Mouse (Mus musculus): ENCODE data around the gene Pard3b. TPM values are rescaled to one million over a fixed set of nuclear protein-coding genes. Genes with fewer than 3 reads are reported as not detected.

Gene Pard3b
- polyA plus RNA-seq, 1 experiment: 2.0 TPM

DNA sequence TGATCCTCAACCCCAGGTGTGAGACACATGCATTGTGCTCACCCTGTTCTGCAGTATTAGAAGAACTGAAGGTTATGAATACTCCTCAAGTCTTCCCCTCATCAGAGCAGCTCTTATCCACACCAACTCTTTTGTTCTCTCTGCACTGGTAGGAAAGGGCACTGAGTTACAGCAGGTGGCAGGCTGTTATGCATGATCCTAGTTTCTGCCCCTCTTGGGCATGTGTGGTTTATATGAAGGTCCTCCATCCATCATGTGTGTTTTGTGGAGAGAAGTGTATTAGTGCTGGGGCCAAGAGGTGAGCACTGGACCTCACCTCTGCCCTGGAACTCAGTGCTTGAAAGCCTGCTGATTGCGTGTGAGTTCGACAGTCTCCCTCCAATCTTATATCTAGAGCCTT lies 994.3 kb downstream of the Pard3b start:
- no peak for DNase-seq (ENCODE audit: low read depth)

DNA sequence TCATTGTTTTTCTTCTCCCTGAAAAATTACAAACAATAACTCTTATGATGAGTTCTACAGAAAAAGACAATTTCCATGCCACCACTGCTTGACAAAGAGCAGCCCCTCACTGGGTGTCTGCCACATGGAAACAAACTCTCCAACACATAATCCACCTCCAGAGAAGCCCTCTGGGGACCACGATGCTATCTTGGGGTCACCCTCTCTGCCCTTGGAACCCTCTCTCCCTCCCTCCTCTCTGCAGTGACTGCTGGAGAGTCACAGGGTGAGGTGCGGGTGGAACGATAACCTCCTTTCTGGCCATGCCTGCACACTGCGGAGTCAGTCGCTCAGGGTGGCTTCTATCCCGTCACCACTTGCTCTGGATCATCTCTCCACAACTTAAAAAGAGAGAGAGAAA lies 996.6 kb downstream of the Pard3b start:
- DNase-seq (ENCODE audit: low read depth): no peak

DNA sequence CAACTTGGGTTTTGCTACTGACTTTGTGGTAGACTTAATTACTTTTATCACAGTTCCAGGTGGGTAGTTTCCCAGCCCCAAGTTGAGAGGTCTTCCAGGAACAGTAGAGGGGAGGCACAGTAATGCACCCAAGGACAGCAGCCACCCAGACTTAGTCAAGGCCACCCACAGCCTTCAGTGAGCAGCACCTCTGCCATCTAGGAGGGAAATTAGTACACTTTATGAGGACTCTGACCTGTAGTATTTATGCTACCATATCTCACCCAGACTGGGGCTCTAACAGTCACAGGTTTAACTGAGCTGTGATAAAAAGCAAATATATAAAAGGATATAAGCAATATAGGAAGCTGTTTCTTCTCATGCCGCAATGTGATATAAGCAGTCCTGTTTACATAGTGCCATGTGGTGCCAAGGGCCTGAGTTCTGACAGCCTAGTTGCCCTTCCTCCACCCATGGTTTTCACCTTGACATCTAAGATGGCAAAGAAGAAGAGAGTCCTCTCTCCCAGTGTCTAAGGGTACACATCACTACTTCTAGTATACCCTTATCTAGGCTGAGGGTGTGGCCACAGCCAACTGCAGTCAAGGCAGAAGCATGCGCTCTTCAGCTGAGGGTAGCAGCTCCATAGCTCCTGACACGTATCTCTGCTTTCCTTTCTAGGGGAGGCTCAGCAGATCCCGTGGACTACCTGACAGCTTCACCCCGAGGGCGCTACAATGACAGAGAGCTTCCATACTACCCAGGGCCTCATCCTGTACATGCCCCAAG lies 998.5 kb downstream of the Pard3b start:
- no peak for DNase-seq (ENCODE audit: low read depth)

DNA sequence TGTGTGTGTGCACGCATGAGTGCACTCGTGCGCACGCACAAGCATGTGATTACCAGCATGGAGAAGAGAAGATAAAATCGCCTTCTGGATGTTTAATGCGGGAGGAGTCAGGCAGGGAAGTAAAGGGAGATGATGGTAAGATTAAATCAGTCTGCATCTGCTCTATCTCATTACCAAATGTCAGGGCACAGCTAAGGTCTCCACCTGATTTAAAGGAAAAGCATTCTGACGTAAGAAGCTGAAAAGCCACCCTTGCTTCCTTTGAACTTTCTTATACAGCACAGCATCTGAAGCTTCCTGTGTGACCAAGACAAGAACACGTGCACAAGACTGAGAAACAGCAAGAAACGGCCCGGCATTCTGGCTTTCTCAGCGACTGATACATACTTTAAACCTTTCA lies 1000.4 kb downstream of the Pard3b start:
- no peak for DNase-seq (ENCODE audit: low read depth)

DNA sequence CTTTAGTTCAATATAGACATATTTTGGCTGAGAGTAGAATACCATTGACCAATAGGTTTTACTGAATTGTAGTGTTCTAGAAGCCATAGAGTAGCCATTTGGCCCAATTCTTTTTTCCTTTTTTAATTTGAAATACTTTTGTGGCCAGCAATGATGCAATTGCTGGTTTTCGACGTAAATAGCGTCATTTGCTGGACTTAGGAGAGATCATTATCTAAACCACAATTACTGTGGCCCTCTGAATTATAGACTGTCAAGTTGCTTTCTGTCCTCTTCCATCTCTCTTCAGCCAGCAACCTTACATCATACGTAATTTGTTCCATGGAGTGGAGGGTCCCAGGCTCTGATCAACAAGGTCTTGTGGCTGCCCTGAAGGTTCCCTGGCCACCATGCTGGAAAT lies 1000.8 kb downstream of the Pard3b start:
- DNase-seq (ENCODE audit: low read depth): no peak

- no peak for DNase-seq (ENCODE audit: low read depth)
These were observed 1006.1 kb downstream of the Pard3b start for GRCm38 (mm10) chr1:62644631-62645278.

GRCm38 (mm10) chr1:62646812-62647211 lies 1008.2 kb downstream of the Pard3b start:
- DNase-seq (ENCODE audit: low read depth): no peak

GRCm38 (mm10) chr1:62648116-62648515 lies 1009.5 kb downstream of the Pard3b start:
- DNase-seq (ENCODE audit: low read depth): no peak

DNA sequence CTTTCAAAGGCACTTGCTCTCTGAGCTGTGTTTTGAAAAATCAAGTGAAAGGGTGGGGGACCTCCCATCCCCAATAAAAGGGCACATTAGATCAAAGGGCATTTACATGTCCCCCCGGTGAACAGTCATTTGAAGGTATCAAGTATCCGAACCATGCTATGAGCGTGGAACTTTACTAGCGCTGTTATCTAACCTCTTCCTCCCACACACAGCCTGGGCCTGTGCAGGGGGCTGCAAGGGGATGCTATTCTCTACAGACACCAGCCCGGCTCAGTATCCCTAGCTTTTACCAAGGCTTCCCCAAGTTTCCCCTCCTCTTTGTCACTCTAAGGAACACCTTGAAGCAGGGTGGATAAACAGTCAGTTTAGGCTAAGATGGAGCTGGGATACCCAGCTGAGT lies 1010.0 kb downstream of the Pard3b start:
- no peak for DNase-seq (ENCODE audit: low read depth)

DNA sequence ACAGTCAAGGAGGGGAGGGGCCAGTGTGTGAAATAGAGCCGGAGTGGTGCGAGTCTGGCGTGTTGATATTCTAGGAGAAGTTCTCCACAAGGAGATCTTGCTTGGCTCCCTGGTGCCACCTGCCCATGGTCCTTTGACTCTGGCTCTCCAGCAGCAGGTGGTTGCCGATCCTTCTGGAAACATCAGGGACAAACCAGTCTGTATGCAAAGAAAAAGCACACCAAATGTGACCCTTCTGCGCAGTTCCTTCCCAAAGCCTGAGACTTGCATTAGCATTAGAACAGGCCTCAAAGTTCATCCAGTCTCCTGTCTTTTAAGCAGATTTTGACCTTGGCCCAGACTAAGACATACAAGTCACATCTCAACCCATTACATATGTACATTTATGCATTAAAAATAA lies 1011.9 kb downstream of the Pard3b start:
- no peak for DNase-seq (ENCODE audit: low read depth)

GRCm38 (mm10) chr1:62654436-62654835 lies 1015.8 kb downstream of the Pard3b start:
- DNase-seq (ENCODE audit: low read depth): no peak

- no peak for DNase-seq (ENCODE audit: low read depth)
These were observed 1026.5 kb downstream of the Pard3b start for GRCm38 (mm10) chr1:62664960-62665645.

GRCm38 (mm10) chr1:62665771-62666730 lies 1027.4 kb downstream of the Pard3b start:
- DNase-seq (ENCODE audit: low read depth): no peak

DNA sequence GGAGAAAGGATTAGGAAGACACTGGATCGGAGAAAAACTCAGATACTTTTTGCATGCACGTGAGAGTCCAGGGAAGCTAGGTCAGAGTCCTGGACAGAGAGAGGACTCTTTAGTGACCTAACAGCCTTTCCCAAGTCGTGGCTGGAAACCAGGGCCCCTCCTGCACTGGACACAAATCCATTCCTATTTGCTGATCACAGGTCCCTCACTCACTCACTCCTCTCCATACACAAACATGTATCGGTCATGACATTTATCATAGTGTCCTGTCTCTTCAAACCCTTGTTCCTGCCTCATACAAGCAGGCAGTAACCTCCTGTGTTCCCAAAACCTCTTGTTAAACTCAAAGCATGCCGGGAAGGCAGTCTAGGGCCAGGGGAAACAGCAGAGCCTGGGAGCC lies 1028.2 kb downstream of the Pard3b start:
- DNase-seq (ENCODE audit: low read depth): no peak

DNA sequence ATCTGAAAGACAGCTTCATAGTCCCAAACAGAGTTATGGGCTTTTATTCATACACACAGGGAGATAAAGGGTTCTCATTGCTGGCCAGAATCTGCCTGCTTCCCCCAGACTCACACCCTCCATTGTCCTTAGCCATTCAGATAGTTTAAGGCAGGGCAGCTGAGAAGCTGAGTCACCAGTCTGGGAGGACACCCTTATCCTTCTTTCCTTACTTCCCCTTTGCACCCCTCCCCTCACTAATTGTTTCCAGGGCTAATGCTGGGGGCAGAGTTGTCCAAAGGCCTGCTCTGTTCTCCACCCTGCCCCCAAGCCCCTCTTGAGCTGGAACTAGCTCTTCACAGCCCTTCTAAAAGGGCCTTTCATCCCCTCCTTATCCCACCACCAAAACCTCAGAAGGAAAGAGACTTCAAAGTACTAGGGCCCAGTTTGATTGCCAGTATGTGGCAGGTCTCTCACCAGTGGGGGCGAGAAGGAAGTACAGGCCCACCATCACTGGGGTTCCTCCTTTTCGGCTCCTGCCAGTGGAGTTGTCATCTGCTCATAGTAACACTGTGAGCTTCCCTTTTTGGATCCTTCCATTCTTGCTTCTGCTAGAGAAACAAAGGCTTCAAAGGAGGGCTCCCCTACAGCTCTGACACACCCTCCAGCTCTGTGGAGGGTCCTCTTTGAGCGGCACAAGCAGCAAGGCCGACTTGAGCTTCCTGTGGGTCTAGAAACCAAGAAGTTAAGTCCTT lies 1040.2 kb downstream of the Pard3b start:
- no peak for DNase-seq (ENCODE audit: low read depth)

DNA sequence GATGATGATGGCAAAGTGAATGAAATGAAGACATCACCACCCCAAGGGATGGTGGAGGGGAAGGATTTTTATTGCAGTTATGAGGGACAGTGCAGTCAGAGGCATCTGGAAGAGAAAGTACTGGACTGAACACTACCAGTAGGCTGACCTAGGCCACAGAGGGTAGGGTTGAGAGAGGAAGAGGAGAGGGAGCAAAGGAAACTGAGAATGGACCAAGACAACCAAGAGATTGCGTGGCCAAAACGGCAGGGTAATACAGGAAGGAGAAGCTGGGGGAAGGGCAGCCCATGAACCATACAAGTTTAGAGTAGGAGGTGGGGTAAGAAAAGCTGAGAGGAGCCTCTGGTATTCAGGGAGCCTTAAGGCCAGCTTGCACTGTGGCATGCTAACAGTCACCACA lies 1040.8 kb downstream of the Pard3b start:
- DNase-seq (ENCODE audit: low read depth): no peak

- no peak for DNase-seq (ENCODE audit: low read depth)
These were observed 1044.1 kb downstream of the Pard3b start for GRCm38 (mm10) chr1:62682456-62683385.

DNA sequence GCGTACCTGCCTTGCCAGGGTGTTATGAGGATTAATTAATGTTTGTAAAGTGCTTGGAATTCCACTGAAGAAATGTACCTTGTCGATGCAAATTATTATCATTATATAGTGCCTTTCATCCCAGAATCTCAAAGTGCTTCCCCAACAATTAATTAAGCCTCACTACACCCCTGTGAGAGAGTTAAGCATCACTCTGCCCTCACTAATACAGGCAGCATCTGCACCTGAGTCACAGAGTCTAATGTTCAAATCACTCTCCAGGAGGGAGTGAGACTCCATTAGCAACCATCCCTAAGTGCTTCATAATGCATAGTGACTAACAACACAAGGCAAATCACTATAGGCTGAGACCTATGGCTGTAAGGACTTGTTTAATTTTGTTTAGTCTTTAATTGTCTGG lies 1044.9 kb downstream of the Pard3b start:
- DNase-seq (ENCODE audit: low read depth): no peak

- no peak for DNase-seq (ENCODE audit: low read depth)
These were observed 1048.9 kb downstream of the Pard3b start for GRCm38 (mm10) chr1:62687511-62687910.

DNA sequence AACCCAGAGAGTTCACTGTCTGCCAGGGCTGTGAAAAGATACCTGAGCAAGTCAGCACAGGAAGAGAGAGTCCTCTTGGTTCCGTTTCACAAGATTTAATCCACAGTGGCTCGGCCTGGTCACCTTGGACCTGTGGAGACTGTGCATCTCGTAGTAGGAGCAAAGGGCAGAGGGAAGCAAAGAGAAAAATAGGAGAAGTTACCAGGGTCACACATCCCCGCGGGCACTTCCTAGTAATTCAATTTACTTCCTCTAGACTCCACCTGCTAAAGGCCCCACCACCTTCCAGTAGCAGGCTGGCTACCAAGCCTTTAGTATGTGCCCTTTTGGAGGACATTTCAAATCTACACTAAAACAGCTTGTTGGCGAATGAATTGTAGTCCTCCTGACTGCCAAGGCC lies 1052.6 kb downstream of the Pard3b start:
- DNase-seq (ENCODE audit: low read depth): no peak
